Mouse (Mus musculus) small intestine, adult 2 months (tissue): ENCODE measurements around the gene Gm44502.

Experiments used
- CTCF ChIP-seq: fragments of 200-500 bp; IDR thresholded peaks from 2 replicates; pipeline ENCODE4 v1.5.1; 2012; ENCODE audit warnings: low read depth, mild to moderate bottlenecking, control low read depth, inconsistent platforms, low read length, moderate library complexity, mixed read lengths; ENCODE audit not compliant: insufficient replicate concordance, insufficient read length; ENCODE audit errors: extremely low read depth
- POLR2A ChIP-seq: fragments of 200-500 bp; IDR thresholded peaks from 2 replicates; pipeline ENCODE4 v1.6.1; 2012; ENCODE audit warnings: low read depth, mild to moderate bottlenecking, control low read depth, inconsistent platforms, low read length, moderate library complexity

GRCm38 (mm10) chr15:89406691-89407090 is 22.8 kb downstream of the Gm44502 start:
- TF ChIP-seq POLR2A (no peak), CTCF (no peak)
